Mouse (Mus musculus): Measurements from ENCODE around the gene Nt5c2.

DNA sequence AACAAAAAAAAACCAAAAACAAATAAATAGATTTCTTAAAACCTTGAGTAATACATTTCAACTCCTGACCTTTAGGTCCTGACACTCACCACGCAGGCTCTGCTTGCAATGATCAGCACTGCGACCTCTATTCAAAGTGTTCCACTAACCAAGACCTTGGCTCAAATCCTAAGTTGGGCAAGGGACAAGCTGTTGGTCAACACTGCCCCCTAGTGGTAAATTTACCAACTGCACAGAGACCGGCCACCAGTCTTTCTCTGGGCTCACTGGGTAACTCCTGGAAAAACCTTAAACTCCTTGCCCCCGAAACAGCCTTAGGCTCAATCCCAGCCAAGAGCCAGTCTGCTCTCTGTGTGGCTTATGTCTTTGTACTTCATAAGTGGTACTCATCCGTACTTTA is 23.8 kb downstream of the Nt5c2 start:
- TF ChIP-seq CTCF (IDR thresholded peaks at IDR 0.05) (peak; percentile 98), EP300 (IDR thresholded peaks at IDR 0.05) (no peak)

Measured in lung, postnatal 0 days (tissue).